Mouse (Mus musculus) embryo, embryonic 10 days (tissue): ENCODE measurements around the gene Fam83e.

ENCODE experiments used
- DNase-seq: peaks from one replicate; pipeline ENCODE4 v3.0.0-alpha.2; 2015; ENCODE audit warnings: low spot score

Fam83e gene

GRCm38 (mm10) chr7:45715090-45715708 is 5.8 kb upstream of the Fam83e start, which contains the start of gene Rpl18:
Rpl18 (plus strand) TSS chr7:45715457.
- DNase-seq = peak; percentile 97

- DNase-seq = no peak
Observed at GRCm38 (mm10) chr7:45715741-45716459, 5.1 kb upstream of the Fam83e start.

- no peak for DNase-seq
Observed at GRCm38 (mm10) chr7:45716460-45716857, 4.6 kb upstream of the Fam83e start.

GRCm38 (mm10) chr7:45716952-45717917 is 3.8 kb upstream of the Fam83e start:
- DNase-seq = no peak

GRCm38 (mm10) chr7:45717918-45718297 is 3.1 kb upstream of the Fam83e start, which contains the start of gene Sphk2:
Sphk2 (minus strand) TSS chr7:45718002.
- DNase-seq = peak; percentile 100

- DNase-seq = peak; percentile 37
Observed at GRCm38 (mm10) chr7:45718331-45718730, 2.7 kb upstream of the Fam83e start.

GRCm38 (mm10) chr7:45719180-45719579 is 1.8 kb upstream of the Fam83e start:
- DNase-seq = no peak

- DNase-seq = no peak
Observed at GRCm38 (mm10) chr7:45719738-45720412, 1.1 kb upstream of the Fam83e start.

- no peak for DNase-seq
Observed at GRCm38 (mm10) chr7:45721234-45721571, 191 bp downstream of the Fam83e start.

- no peak for DNase-seq
Observed at GRCm38 (mm10) chr7:45721642-45722347, 783 bp downstream of the Fam83e start.

- no peak for DNase-seq
Observed at GRCm38 (mm10) chr7:45722348-45722713, 1.3 kb downstream of the Fam83e start.

- DNase-seq = no peak
Observed at GRCm38 (mm10) chr7:45723301-45723700, 2.3 kb downstream of the Fam83e start.

GRCm38 (mm10) chr7:45723781-45724180 is 2.8 kb downstream of the Fam83e start:
- DNase-seq = no peak

GRCm38 (mm10) chr7:45725151-45725550 is 4.1 kb downstream of the Fam83e start:
- DNase-seq = no peak

- DNase-seq = no peak
Observed at GRCm38 (mm10) chr7:45725713-45726112, 4.7 kb downstream of the Fam83e start, which contains the start of gene Spaca4. Spaca4 (minus strand) TSS chr7:45725813.

- no peak for DNase-seq
Observed at GRCm38 (mm10) chr7:45726419-45726818, 5.4 kb downstream of the Fam83e start.

- DNase-seq = no peak
Observed at GRCm38 (mm10) chr7:45727625-45728024, 6.6 kb downstream of the Fam83e start.

GRCm38 (mm10) chr7:45730727-45731431 is 9.9 kb downstream of the Fam83e start:
- DNase-seq = peak; percentile 78

- DNase-seq = no peak
Observed at GRCm38 (mm10) chr7:45733477-45733876, 12.5 kb downstream of the Fam83e start.

GRCm38 (mm10) chr7:45739162-45739763 is 18.3 kb downstream of the Fam83e start:
- peak; percentile 84 for DNase-seq
